Mouse (Mus musculus): Measurements from ENCODE around the gene Cpn1. TPM values are rescaled to one million over a fixed set of nuclear protein-coding genes. Genes with fewer than 3 reads are reported as not detected.

The Cpn1 gene
- total RNA-seq, 2 experiments from 2014 or later = 0.15 TPM; not detected in 1

DNA sequence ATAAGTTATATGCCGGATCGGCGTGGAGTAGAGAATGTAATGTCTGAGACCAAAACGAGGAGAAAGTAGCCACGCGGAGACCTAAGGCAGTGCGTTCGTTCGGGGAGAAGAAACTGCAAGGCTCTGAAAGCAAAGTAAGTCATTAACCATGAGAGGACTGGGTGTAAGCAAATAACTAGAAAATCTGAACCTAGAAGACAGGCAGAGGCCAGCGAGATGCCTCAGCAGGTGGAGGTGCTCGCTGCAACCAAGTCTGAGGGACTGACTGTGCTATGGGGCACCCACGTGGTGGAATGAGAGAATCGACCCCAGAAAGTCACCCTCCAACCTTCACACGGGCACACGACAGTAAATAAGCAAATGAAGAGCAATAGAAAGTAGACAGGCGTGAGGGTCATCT is 43.3 kb downstream of the Cpn1 start:
- no peak for DNase-seq (ENCODE audit: extremely low spot score in 1 of 2, low spot score in 1 of 2)

DNA sequence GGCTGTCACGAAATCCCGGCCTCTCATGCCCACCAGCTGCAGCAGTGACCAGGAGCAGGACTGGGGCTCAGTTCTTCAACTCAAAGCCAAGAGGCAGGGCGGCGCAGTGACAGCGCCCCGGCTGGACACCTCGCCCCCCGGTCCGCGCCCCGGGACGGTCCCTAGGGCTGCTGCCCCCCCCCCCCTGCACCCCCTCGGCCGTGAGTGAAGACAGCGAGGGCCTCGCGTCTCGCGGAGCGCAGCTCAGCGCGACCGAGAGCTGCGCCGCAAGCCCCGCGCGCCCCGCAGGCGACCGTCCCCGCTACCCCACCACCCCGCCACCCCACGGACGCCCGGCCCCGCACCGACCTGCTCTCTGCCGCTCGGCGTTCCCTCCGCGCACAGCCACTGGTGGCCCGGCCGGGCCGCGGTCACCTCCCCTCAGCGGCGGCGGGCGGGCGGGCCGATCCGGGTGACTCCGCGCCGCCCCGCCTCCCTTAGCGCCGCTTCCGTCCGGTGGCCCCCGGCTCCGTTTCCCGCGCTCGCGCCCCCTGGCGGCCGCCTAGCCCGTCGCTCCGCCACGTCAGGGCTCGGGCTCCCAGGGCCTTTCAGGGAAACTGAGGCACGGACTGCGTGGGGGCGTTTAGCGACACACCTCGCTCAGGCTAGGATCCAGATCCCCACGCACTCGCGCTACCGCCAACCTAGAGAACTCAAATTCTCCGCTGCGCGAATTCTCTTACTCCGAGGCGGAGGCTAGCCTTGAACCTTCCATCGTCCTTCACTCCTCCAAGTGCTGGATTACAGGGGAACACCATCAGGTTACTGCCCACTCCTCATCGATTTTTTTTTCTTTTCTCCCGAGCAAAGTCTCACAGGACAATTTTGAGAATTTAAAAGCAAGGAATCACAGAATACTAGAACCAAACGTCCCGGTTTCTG is 46.3 kb downstream of the Cpn1 start, which contains the start of gene Dnmbp:
Gene Dnmbp (minus strand): TSS at position 423 of the 921 bp plus-strand sequence.
- DNase-seq (ENCODE audit: extremely low spot score in 1 of 2, low spot score in 1 of 2) = peak; percentile 78 to 91

DNA sequence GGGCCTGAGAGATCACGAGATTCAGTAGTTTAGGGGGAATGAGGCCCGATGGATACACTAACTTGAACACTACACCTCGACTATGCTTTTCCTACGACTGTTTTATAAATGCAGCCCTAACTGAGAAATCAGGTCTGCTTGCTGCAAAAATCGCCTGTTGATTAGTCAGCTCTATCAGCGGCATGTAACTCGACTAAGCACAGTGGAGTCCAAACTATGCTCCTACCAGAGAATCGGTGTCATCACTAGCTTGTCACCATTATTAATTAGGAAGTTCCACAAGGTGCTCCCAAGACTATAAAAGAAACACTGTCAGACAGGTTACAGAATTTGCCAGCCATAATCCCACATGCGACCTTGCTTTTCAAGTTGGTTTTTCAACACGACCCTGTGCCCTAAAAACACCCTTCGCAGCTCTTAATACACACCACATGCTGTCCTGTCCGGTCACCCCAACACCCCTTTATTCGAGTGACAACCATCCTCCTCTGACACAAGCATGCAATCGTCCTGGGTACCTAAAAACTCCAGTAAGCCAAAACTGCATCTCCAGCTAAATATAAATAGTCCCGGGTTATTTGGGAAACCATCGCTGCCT is 47.1 kb downstream of the Cpn1 start:
- DNase-seq (ENCODE audit: extremely low spot score in 1 of 2, low spot score in 1 of 2) = no peak

DNA sequence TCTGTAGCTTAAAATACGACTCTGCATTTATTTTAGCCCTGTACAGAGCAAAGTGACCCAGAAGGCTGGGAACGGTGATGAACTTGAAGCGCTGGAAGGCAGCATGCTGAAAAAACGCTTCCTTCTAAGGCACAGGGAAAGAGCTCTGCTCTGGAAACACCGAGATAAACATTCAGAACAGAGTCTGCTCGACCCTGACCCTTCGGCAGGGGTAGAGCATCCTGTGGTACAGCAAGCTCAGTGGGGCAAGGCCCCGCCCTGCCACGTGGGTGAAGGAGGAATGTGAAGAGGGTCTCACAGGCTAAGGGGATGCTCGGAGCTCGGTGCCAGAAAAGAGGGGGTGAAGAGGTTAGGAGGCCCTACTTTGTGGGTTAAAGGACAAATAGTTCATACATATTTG is 48.0 kb downstream of the Cpn1 start:
- no peak for DNase-seq (ENCODE audit: extremely low spot score in 1 of 2, low spot score in 1 of 2)

DNA sequence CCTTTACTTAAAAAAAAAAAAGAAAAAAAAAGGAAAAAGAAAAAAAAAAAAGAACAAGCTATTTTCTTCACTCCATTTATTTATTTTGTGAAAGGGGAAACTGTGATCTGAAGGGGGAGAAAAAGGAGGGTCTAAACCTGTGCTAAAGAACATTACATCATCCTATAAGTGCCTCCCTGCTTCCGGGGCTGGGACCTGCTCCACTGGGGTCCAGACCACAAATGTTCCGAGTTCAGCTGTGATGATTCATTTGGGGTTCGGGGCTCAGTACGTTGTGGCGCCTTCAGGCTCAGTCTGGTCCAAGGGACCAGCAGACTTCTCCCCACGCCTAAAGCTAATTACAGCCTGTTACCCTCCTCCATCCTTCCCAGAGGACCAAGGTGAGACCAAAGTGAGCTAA is 55.4 kb downstream of the Cpn1 start:
- no peak for DNase-seq (ENCODE audit: extremely low spot score in 1 of 2, low spot score in 1 of 2)

DNA sequence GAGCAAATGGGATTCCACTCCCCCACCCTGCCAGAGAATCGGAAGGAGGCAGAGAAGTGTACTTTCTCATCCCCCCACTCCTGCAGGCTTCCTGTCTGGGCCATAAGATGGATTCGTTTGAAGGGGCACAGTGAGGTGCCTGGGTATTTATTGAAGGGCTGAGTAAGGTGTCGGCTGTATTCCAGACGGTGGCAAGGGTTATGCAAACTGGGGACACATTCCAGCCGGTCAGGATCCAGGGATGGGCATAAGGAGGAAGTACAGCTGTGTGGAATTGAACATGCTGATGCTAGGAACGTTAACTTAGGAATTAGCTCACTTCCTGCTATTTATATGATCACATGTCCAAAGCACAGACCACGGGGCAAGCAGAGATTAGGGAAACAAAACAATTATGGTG is 56.0 kb downstream of the Cpn1 start:
- DNase-seq (ENCODE audit: extremely low spot score in 1 of 2, low spot score in 1 of 2) = no peak

DNA sequence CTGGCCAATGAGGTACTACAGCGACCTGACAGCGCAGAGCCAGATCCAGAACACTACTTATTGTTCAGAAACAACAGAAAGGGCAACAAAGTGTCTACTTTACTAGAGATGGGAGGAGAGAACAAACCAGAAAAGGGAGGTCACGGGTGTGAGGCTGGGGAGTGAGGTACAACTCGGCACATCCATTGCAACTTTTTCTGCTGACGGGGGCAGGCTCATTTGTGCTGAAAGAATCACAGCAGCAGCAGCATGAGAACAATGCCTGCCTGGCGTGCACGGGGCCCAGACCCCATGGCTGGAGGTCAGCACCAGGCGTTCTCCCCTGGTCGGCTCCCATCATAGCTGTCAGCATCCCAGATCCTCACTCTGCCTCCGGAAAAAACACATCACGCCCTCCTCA is 56.5 kb downstream of the Cpn1 start:
- DNase-seq (ENCODE audit: extremely low spot score in 1 of 2, low spot score in 1 of 2) = no peak

DNA sequence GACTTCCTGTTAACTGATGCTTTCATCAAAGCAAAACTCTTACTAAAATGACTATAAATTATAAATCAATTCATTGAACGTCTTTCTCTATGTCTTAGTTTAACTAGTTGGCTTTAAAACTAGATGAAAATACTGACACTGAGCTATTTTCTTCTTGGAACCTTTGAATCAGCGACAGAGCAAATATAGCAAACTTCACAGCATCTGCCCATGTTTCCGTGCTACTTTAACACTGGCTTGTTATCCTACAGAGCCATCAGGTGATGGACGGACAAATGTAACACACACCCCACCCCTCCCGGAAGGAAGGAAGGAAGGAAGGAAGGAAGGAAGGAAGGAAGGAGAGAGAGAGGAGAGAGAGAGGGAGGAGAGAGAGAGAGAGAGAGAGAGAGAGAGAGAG is 58.4 kb downstream of the Cpn1 start:
- DNase-seq (ENCODE audit: extremely low spot score in 1 of 2, low spot score in 1 of 2) = no peak

DNA sequence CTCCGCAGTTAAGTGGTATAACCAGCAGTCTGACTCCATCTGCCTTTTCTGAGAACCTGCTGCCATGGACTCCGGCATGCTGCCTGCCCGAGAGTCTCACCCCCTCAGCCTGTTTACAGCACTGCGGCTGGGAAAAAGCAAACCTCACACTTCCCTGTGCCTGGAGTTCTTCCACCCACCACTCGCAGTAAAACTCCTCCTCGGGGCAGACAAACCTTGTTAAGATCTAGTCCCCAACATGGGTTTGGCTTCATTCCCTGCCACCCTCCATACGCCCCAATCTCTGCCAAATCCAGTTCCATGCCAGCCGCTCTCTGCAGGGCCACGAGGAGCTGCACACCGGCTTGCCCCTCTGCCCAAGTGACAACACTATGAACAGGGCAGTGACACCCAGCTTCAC is 59.3 kb downstream of the Cpn1 start:
- peak in 1 of 2 experiments; percentile 15 for DNase-seq (ENCODE audit: extremely low spot score in 1 of 2, low spot score in 1 of 2)

DNA sequence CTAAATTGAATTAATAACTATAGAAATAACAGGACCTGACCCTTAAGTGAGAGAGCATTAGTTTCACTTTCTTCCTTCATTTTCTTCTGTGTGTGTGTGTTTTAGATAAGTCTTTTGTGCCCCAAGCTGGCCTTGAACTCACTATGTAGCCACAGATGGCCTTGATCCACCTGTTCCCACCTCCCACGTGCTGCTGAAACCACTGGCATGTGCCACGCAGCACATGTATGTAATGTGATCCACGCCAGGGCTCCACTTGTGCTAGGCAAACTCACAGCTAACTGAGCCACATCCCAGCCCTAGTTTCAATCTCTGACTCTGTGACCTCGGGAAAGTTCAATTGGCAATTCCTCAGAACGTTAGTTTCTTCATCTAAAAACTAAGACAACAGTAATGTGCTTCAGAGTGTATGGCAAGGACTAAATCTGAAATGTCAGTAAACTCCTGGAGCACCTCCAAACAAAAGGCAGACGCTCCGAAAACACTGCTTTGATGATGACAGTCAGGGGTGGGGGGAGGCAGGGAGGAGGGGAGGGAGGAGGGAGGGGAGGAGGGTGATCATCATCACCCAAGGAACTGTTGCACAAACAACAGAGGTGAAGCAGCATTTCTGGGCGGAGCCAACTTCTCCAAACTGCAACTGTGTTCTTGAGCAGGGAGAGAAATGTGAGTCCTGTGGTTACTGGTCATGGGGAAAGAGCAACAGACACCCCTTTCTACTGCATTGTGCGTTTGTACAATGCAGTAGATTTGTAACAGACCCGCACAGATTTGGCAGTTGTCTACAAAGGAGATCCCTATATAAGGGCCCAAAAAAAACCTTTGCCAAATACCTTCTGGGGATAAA is 60.0 kb downstream of the Cpn1 start:
- DNase-seq (ENCODE audit: extremely low spot score in 1 of 2, low spot score in 1 of 2) = no peak

DNA sequence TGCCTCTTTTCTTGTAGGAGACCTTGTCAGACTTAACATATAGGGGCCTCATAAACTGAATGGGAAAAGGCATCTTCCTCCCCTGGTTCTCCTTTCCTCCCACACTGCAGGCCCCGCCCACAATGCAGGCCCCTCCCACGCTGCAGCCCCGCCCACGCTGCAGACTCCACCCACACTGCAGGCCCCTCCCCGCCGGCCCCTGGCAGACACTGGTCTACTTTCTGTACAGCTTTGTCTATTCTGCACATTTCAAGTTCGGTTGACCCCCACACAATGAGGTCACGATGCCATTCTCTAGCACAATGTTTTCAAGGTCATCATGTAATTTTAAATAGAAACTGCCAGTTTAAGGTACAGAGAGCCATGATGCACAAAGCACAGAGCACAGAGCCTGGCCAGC is 62.0 kb downstream of the Cpn1 start:
- DNase-seq (ENCODE audit: extremely low spot score in 1 of 2, low spot score in 1 of 2) = no peak

DNA sequence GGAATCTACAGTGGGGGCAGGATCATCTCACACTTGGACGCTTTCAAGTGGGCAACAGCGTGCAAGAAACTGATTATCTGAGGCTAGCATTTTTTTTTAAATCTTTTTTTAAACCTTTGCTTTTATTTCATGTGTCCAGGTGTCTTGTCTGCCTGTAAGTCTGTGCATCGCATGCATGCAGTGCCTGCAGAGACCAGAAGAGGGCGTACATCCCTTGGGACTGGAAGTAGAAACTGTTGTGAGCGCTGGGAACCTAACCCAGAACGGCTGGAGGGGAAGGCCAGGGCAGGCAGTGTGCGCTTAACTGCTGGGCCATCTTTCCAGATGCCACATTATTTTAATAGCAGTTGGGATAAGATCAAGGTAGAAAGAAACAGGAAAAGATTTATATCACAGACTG is 63.4 kb downstream of the Cpn1 start:
- no peak for DNase-seq (ENCODE audit: extremely low spot score in 1 of 2, low spot score in 1 of 2)

DNA sequence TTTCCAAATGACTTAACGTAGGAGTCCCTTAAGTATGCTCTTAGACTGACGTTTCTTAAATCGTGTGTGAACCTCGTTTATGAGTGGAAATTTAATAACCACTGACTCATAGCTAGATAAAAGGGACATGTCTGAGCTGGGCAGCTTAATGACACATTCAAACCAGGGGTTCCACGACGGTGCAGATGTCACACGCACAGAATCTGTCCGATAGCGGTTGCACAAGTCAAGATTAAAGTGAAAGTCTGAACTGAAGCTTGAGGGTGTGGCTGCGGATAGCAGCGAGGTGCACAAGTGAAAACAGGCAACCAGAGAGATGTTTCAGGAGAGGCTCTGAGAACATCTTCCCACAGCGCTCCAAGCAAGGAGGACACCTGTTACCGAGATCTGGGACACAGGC is 64.9 kb downstream of the Cpn1 start:
- DNase-seq (ENCODE audit: extremely low spot score in 1 of 2, low spot score in 1 of 2) = no peak

DNA sequence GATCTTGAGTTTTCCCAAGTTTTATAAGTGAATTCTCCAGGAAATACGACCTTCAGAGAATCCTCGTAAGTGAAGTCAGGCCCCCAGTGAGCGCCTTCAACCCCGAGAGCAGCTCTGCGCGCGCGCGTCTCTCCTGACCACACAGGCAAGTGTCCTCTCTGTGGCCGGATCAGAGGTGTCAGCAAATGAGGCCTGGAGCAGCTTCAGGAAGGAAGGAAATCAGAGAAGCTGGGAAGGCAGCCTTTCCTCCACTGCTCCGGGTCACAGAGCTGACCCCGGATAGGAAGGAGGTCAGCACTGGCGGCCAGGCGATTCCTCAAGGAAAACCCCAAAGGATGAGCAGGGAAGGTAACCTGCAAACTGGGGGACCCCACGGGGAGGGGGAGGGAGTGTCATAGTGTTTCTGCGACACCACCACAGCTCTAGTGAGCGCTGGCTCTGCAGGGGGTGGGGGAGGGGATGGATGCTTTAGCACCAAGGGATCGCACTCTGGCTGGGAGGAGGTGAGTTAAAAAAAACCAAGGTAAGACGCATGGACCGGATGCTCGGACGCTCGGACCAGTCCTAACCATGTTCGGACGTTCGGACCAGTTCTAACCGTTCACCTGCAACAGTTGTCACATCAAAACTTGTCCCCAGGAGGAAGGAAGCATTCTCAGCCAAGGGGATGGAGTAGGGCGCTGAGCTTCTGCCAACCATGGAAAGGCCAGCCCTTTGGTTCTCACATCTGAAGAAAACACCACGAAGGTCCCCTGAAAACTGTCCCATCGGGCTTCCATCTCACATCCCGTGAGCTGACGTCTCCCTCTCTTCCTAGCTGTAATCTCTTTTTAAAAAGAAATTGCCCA is 65.7 kb downstream of the Cpn1 start:
- DNase-seq (ENCODE audit: extremely low spot score in 1 of 2, low spot score in 1 of 2) = no peak

DNA sequence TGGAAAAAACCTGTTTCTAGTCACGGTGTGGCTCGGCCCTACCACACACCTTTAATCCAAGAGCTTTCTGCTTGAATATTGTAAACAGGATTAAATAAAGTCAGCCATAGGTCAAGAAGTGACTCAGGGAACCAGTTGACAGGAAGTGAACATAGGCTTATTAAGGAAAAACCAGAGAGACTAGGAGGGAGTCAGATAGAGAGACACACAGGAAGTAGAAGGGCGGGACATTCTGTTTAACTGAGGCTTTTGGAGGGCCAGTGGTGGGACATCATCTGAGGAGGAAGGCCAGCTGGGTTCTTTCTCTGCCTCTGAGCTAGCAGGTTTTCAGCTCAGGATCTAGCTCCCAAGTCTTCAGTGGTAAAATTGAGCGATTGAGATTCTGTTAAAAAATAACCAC is 66.5 kb downstream of the Cpn1 start:
- no peak for DNase-seq (ENCODE audit: extremely low spot score in 1 of 2, low spot score in 1 of 2)

DNA sequence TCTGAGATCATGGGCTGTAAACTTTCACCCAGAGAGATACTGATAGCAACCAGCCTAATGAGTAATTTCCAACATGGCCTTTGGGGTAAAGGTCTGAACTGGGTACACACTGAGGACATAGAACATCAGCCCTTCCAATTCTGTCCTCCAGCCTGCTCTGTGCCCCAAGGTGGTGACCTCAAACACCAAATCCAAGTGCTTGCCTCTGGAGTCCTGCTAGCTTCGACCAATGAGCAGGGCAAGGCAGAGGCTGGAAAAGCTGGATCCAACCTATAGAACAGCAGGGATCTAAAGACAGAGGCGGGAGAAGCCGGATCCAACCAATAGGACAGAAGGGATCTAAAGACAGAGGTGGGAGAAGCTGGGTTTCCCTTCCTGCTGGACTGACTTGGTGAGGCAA is 67.5 kb downstream of the Cpn1 start:
- DNase-seq (ENCODE audit: extremely low spot score in 1 of 2, low spot score in 1 of 2) = no peak

DNA sequence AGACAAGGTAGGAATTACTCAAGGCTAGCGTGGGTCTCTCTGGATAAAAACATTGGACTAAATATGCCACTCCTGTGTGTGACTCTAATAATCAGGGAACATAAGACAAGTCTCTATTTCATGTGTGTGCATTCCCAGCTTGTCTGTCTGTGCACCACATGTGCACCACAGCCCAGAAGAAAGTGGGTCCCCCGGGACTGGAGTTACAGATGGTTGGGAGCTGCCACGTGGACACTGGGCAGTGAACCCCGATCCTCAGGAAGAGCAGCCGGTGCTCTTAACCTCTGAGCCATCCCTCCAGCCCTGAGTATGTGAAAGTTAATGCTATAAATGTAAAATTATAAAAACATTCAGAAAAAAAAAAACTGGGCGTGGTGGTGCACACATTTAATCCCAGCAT is 68.6 kb downstream of the Cpn1 start:
- no peak for DNase-seq (ENCODE audit: extremely low spot score in 1 of 2, low spot score in 1 of 2)

DNA sequence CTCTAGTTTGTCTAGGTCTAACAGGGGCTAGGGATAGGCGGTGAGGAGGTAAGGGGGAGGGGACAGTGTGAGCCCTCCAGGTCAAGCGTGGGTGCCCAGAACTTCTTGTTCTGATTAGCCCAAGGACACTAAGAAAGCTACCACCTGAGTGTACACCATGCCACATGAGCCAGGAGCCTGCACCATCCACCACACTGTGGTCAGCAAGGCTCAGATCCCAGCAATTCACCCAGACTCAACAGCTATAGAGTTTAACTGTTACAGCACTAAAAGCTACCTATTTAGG is 69.0 kb downstream of the Cpn1 start:
- DNase-seq (ENCODE audit: extremely low spot score in 1 of 2, low spot score in 1 of 2) = no peak

DNA sequence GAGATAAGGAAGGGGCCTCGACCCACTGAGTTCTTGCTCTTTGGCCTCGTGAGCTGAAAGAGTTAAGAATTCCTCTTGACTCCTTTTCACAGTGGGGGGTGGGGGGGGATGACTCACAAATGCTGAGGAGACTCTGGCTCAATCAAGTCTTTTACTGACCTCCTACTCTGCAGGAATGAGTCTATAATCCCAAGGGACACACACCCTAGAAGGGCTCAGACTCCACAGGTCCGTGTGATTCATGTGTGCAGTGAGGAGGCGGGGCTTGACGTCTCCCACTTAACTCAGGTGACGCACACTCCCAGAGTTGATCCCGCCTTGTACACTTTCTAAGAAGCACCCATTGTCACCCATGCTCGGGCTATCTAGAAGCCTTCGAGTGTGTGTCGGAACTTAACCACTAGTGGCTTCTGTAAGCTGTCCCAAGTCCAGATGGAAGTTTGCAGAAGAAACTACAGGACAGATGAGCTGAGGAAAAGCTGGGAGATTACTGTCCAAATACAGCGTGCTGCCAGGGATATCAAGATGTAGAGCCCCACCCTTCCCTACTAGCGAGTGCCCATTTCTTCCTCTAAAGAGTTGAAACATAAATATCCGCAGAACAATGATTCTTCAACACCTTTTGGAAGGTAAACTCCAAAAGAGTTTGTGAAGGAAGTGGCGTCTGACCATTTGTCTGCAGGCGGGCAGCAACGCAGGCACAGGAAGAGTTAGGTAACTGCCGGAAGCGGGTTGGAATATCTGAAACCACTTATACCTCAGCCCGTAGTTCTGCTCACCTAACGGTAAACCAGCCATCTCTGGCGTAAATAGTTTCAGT is 69.6 kb downstream of the Cpn1 start:
- DNase-seq (ENCODE audit: extremely low spot score in 1 of 2, low spot score in 1 of 2) = no peak

DNA sequence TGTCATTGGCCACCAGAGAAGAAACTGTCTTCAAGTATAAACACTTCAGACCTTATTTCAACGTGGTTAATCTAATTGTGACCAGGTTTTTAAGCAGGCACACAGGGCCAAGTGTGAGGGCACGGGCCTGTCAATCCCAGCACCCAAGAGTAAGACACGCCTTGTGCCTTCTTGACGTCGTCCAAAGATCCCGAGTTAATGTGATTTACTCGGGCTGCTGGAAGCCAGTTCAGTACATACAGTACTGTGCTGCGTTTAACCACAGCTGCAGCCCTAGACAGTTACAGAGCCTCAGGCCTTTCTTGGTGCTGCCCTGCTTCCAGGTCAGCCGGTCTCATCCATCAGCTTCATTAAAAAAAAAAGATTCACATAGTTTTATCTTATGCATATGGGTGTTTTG is 70.9 kb downstream of the Cpn1 start:
- no peak for DNase-seq (ENCODE audit: extremely low spot score in 1 of 2, low spot score in 1 of 2)

Measured in layer of hippocampus, postnatal 25 days (tissue).